Mouse (Mus musculus): ENCODE results near the gene Slc22a22.
"Not testable (repeated sequence)": the region's sequence is repeated elsewhere in the genome, so short reads cannot be mapped to it uniquely, and the experiment has no call there.

The Slc22a22 gene

GRCm38 (mm10) chr15:57366446-57366845, 111.0 kb downstream of the Slc22a22 start:
- DNase-seq: no peak

DNA sequence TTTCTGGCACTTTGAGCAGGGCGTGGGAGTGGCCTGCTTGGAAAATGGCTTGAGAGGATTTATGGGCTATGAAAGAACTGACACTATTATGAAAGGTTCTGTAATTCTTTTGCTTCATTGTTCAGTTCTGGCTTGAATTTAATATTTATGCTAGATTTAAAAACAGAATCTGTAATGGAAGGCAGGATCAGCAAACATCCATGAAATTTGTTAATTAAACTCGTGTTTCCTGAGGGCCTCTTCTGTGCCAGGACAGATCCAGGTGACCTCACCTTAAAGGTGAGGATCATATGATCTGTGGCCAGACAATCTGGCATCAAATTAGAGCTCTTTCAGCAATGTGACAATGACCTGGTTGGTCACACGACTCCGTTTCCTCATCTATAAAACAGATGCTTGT, 122.1 kb downstream of the Slc22a22 start:
- DNase-seq: no peak

GRCm38 (mm10) chr15:57340499-57340898, 136.9 kb downstream of the Slc22a22 start:
- DNase-seq: no peak

DNA sequence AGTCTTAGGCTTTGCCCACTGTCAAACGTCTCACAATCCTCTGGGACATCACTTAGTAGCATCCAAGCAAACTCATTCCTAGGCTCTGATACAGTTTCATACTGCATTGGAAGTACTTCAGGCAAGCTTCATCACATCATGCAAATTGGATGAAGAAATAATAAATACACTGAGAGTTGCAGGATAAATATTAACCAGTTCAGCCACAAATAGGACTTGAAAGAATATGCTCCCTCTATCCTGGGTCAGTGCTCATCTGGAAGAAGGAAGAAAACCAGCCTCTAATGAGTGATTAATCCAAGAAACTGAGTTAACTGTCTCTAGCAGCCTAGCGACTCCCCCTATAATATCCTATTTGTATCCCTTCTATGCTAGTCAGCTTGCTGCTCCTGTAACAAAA, 146.1 kb downstream of the Slc22a22 start:
- DNase-seq: no peak

DNA sequence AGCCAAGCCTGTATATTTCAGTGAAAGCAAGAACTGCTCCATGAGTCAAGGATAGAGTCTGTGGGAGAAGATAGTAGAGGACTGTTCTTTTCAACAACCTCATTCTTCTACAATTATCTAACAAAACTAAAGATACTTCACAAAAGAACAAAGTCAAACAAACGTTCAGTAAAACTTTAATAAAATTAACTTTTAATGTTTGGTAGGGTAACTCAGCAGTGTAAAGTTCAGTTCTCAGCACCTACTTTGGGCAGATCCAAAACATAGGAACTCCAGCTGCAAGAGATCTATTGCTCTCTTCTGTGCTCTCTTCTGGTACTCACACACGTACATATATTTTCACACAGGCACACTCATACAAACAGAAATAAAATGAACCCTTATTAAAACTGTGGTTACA, 159.4 kb downstream of the Slc22a22 start:
- DNase-seq: no peak

- DNase-seq: no peak
Measured at GRCm38 (mm10) chr15:57316486-57316885, 160.9 kb downstream of the Slc22a22 start.

GRCm38 (mm10) chr15:57302710-57303109, 174.7 kb downstream of the Slc22a22 start:
- DNase-seq: no peak

DNA sequence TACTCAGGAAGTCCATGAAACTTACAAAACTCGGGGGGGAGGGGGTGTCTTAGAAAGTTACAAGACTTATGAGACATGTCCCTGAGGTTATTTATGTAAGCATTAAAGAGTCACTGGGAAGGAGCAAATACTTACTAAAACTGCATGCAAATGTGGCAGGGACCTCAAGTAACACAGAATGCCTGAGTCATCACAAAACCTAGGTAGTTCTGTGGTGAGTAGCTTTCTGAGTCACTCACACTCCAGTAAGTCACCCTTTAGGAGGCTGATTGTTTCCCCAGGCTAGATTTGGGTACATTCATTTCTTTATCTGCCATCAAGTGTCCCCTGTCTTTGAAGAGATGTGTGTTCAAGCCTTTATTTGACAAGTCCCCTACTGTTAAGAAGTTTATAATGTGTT, 198.9 kb downstream of the Slc22a22 start:
- no peak for DNase-seq

- no peak for DNase-seq
Measured at GRCm38 (mm10) chr15:57276411-57276810, 201.0 kb downstream of the Slc22a22 start.

- DNase-seq: not testable (repeated sequence)
Measured at GRCm38 (mm10) chr15:57240061-57240460, 237.4 kb downstream of the Slc22a22 start.

DNA sequence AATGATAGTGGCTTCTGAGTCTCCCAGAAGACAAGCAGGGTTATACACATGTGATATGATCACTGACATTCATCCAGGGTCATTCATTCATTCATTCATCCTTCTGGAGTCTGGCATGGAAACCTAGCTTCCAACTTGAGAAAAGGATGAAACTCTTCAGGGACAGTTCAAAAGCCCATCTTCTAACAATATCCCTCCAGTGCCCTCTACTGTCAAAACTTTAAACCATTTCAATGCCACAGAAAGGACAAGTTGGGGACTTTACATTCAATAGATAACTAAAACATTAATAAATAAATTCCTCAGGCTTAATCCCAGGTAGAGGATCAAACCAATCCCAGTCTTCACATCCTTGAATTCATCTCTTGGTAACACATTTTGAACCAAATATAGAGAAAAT, 247.0 kb downstream of the Slc22a22 start:
- no peak for DNase-seq

DNA sequence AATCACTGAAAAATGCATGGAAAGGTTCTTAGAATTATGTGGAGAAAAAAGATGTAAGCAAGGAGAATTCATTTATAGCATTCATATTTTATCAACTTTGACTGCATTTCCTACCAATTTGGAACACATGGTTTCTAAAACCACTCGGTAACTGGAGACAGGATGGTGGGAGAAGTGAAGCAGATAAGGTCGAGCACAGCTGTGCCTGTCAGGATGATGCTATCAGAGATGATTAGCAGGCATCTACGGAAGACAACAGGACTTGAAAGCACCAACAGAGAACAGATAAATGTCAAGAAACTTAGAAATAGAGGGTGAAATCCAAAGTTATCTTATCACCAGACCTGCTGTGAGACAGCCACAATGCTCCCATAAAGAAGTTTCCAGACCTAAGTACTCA, 272.1 kb downstream of the Slc22a22 start:
- DNase-seq: no peak

DNA sequence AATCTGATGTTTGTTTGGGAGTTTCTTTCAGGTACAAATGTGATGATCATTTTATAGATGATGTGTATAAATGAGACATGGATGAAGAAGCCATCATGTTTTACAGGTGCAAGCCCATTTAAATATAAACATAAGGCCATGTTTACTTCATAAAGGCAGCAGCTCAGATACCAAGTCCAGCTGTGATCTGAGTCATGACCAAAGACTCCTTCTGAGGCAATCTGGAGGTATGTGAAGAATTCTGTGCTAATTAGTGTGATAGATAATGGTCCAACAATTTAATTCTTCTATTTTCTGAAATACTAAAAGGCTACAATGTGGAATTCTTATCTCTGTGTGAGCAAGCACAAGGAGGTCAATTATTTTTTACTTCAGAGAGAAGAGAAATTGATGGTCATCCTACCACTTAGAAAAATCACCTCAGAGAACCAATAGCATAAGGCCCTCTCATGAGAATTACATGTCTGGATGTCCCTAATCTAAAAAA, 272.9 kb downstream of the Slc22a22 start:
- no peak for DNase-seq
